Mouse (Mus musculus): ENCODE results near the gene Tbp. TPM values are rescaled to one million over a fixed set of nuclear protein-coding genes. Genes with fewer than 3 reads are reported as not detected.
"Not testable (repeated sequence)": the region's sequence is repeated elsewhere in the genome, so short reads cannot be mapped to it uniquely, and the experiment has no call there.

The Tbp gene
- polyA plus RNA-seq, 1 experiment = 18.3 TPM

- Histone ChIP-seq H3K4me3 (ENCODE audit: insufficient read depth, poor library complexity, severe bottlenecking) (no peak overlapping the region), H3K27me3 (ENCODE audit: control insufficient read depth, insufficient read depth, insufficient read length) (no peaks in the 10 kb centered on the region), H3K79me3 (ENCODE audit: low read depth) (peaks cover 12% of the 10 kb centered on the region), H3K79me2 (ENCODE audit: control insufficient read depth, insufficient read depth) (peaks cover 30% of the 10 kb centered on the region), H3K36me3 (ENCODE audit: control insufficient read depth, insufficient read depth) (peaks cover 19% of the 10 kb centered on the region), H3ac (ENCODE audit: control insufficient read depth, insufficient read length, low read depth) (no peak overlapping the region)
- no peak for TF ChIP-seq MYOG (IDR thresholded peaks at IDR 0.05; ENCODE audit: control insufficient read depth, extremely low read depth, insufficient read length)
Measured at GRCm38 (mm10) chr17:15528887-15529286, 29.2 kb downstream of the Tbp start.

DNA sequence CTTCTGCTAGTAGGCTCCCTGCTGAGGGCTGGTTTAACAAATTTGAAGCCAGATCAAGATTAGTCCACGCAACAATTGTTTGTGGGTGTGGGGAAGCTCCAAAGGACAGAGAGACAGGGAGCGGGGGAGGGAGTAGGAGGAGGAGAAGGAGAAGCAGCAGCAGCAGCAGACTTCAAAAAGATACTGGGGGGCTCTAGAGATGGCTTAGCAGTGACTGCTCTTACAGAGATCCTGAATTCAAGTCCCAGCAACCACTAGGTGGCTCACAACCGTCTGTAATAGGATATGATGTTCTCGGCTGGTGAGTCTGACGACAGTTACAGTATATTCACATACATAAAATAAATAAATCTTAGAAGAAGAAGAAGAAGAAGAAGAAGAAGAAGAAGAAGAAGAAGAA is 30.5 kb downstream of the Tbp start:
- peaks cover 18% of the 10 kb centered on the region for H3K79me2 ChIP-seq (ENCODE audit: control insufficient read depth, insufficient read depth)
- H3K36me3 ChIP-seq (ENCODE audit: control insufficient read depth, insufficient read depth) = peaks cover 7% of the 10 kb centered on the region
- TF ChIP-seq FOSL1 (IDR thresholded peaks at IDR 0.05; ENCODE audit: insufficient read depth, low read length, poor library complexity, severe bottlenecking) (no peak), MAX (IDR thresholded peaks at IDR 0.05) (no peak)
- no peaks in the 10 kb centered on the region for H3K27me3 ChIP-seq (ENCODE audit: control insufficient read depth, insufficient read depth, insufficient read length)
- no peak overlapping the region for H3ac ChIP-seq (ENCODE audit: control insufficient read depth, insufficient read length, low read depth)
- peaks cover 7% of the 10 kb centered on the region for H3K79me3 ChIP-seq (ENCODE audit: low read depth)
- no peak overlapping the region for H3K4me3 ChIP-seq (ENCODE audit: insufficient read depth, poor library complexity, severe bottlenecking)

DNA sequence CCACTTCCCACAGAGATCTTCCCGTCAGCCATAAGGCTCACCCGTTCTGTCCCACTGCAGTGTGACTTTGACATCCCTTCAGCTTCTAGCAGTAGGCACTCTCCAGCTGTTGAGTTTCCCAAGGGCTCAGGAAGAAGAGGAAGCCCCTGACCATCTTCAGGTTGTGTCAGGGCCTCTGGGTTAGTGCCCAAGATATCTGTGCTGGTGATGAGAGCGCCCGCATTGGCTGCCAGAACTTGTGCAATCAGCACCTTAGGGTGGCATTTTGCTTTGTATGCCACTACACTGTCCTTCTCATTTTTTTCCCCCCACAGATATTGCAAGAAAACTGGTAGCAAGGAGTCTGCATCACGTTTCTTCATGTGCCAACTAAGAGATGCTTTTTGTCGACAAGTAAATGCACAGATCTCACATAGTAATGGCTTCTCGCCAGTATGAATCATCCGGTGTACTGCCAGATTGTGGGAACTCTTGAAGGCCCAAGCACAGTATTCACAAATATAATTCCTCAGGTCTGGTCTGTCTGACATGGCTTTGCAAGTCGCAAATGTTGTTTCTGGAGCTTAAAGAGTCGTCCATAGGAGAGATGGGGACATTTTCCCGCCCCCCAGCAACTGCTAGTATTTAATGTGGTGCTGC is 35.6 kb downstream of the Tbp start:
- H3K27me3 ChIP-seq (ENCODE audit: control insufficient read depth, insufficient read depth, insufficient read length) = no peaks in the 10 kb centered on the region
- no peaks in the 10 kb centered on the region for H3K79me3 ChIP-seq (ENCODE audit: low read depth)
- no peak overlapping the region for H3ac ChIP-seq (ENCODE audit: control insufficient read depth, insufficient read length, low read depth)
- no peaks in the 10 kb centered on the region for H3K79me2 ChIP-seq (ENCODE audit: control insufficient read depth, insufficient read depth)
- H3K4me3 ChIP-seq (ENCODE audit: insufficient read depth, poor library complexity, severe bottlenecking) = no peak overlapping the region
- TF ChIP-seq MAX (IDR thresholded peaks at IDR 0.05) = no peak
- no peak for TF ChIP-seq USF1 (IDR thresholded peaks at IDR 0.05; ENCODE audit: low read depth)
- no peak for TF ChIP-seq MYOD1 (IDR thresholded peaks at IDR 0.05; ENCODE audit: control insufficient read depth, insufficient read length, low read depth)
- no peak for TF ChIP-seq CTCF (IDR thresholded peaks at IDR 0.05; ENCODE audit: control insufficient read depth, insufficient read depth, insufficient read length)
- no peak for TF ChIP-seq CEBPB (IDR thresholded peaks at IDR 0.05; ENCODE audit: low read depth)
- no peaks in the 10 kb centered on the region for H3K36me3 ChIP-seq (ENCODE audit: control insufficient read depth, insufficient read depth)

DNA sequence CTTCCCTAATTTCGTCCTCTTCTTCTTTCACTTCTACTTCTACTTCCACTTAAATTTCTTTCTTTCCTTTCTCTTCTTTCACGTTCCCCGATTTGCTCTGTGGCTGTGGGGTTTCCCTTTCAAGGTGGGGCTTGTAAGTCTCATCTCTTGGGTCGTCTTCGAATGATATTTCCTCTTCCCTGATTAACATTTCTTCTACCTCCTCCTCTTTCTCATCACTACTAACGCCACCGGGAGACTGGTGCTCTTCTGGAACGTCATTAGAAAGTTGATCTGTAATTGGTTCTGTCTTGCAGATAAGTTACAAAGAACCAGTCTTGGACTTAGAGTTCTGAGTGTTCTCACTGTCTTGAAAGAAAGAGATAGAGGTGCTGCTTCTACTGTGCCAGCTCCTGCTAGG is 36.3 kb downstream of the Tbp start:
- Histone ChIP-seq H3K79me3 (ENCODE audit: low read depth) (no peaks in the 10 kb centered on the region), H3ac (ENCODE audit: control insufficient read depth, insufficient read length, low read depth) (no peak overlapping the region), H3K4me3 (ENCODE audit: insufficient read depth, poor library complexity, severe bottlenecking) (no peak overlapping the region), H3K27me3 (ENCODE audit: control insufficient read depth, insufficient read depth, insufficient read length) (no peaks in the 10 kb centered on the region), H3K79me2 (ENCODE audit: control insufficient read depth, insufficient read depth) (no peaks in the 10 kb centered on the region), H3K36me3 (ENCODE audit: control insufficient read depth, insufficient read depth) (no peaks in the 10 kb centered on the region)
- TF ChIP-seq USF1 (IDR thresholded peaks at IDR 0.05; ENCODE audit: low read depth) (no peak), MYOG (IDR thresholded peaks at IDR 0.05; ENCODE audit: control insufficient read depth, extremely low read depth, insufficient read length) (no peak), CEBPB (IDR thresholded peaks at IDR 0.05; ENCODE audit: low read depth) (no peak), MYOD1 (IDR thresholded peaks at IDR 0.05; ENCODE audit: control insufficient read depth, insufficient read length, low read depth) (no peak), FOSL1 (IDR thresholded peaks at IDR 0.05; ENCODE audit: insufficient read depth, low read length, poor library complexity, severe bottlenecking) (no peak), MAX (IDR thresholded peaks at IDR 0.05) (no peak), CTCF (IDR thresholded peaks at IDR 0.05; ENCODE audit: control insufficient read depth, insufficient read depth, insufficient read length) (no peak)

- H3K79me2 ChIP-seq (ENCODE audit: control insufficient read depth, insufficient read depth) = no peaks in the 10 kb centered on the region
- H3K4me3 ChIP-seq (ENCODE audit: insufficient read depth, poor library complexity, severe bottlenecking) = no peak overlapping the region
Measured at GRCm38 (mm10) chr17:15536457-15536904, 36.8 kb downstream of the Tbp start.

GRCm38 (mm10) chr17:15540309-15540708 is 40.6 kb downstream of the Tbp start:
- Histone ChIP-seq H3K79me2 (ENCODE audit: control insufficient read depth, insufficient read depth) (no peaks in the 10 kb centered on the region), H3K79me3 (ENCODE audit: low read depth) (no peaks in the 10 kb centered on the region), H3K36me3 (ENCODE audit: control insufficient read depth, insufficient read depth) (no peaks in the 10 kb centered on the region), H3K4me3 (ENCODE audit: insufficient read depth, poor library complexity, severe bottlenecking) (no peak overlapping the region), H3K27me3 (ENCODE audit: control insufficient read depth, insufficient read depth, insufficient read length) (no peaks in the 10 kb centered on the region), H3ac (ENCODE audit: control insufficient read depth, insufficient read length, low read depth) (no peak overlapping the region)
- TF ChIP-seq USF1 (IDR thresholded peaks at IDR 0.05; ENCODE audit: low read depth) (no peak), CTCF (IDR thresholded peaks at IDR 0.05; ENCODE audit: control insufficient read depth, insufficient read depth, insufficient read length) (no peak), CEBPB (IDR thresholded peaks at IDR 0.05; ENCODE audit: low read depth) (no peak), MYOG (IDR thresholded peaks at IDR 0.05; ENCODE audit: control insufficient read depth, extremely low read depth, insufficient read length) (no peak), MYOD1 (IDR thresholded peaks at IDR 0.05; ENCODE audit: control insufficient read depth, insufficient read length, low read depth) (no peak), MAX (IDR thresholded peaks at IDR 0.05) (no peak), FOSL1 (IDR thresholded peaks at IDR 0.05; ENCODE audit: insufficient read depth, low read length, poor library complexity, severe bottlenecking) (no peak)

More at GRCm38 (mm10) chr17:15536457-15536904, 36.8 kb downstream of the Tbp start:
- no peak overlapping the region for H3ac ChIP-seq (ENCODE audit: control insufficient read depth, insufficient read length, low read depth)
- no peaks in the 10 kb centered on the region for H3K36me3 ChIP-seq (ENCODE audit: control insufficient read depth, insufficient read depth)
- TF ChIP-seq MYOG (IDR thresholded peaks at IDR 0.05; ENCODE audit: control insufficient read depth, extremely low read depth, insufficient read length) (no peak), CTCF (IDR thresholded peaks at IDR 0.05; ENCODE audit: control insufficient read depth, insufficient read depth, insufficient read length) (no peak), MYOD1 (IDR thresholded peaks at IDR 0.05; ENCODE audit: control insufficient read depth, insufficient read length, low read depth) (no peak), USF1 (IDR thresholded peaks at IDR 0.05; ENCODE audit: low read depth) (no peak), FOSL1 (IDR thresholded peaks at IDR 0.05; ENCODE audit: insufficient read depth, low read length, poor library complexity, severe bottlenecking) (no peak), CEBPB (IDR thresholded peaks at IDR 0.05; ENCODE audit: low read depth) (no peak), MAX (IDR thresholded peaks at IDR 0.05) (no peak)
- H3K79me3 ChIP-seq (ENCODE audit: low read depth) = no peaks in the 10 kb centered on the region
- H3K27me3 ChIP-seq (ENCODE audit: control insufficient read depth, insufficient read depth, insufficient read length) = no peaks in the 10 kb centered on the region

DNA sequence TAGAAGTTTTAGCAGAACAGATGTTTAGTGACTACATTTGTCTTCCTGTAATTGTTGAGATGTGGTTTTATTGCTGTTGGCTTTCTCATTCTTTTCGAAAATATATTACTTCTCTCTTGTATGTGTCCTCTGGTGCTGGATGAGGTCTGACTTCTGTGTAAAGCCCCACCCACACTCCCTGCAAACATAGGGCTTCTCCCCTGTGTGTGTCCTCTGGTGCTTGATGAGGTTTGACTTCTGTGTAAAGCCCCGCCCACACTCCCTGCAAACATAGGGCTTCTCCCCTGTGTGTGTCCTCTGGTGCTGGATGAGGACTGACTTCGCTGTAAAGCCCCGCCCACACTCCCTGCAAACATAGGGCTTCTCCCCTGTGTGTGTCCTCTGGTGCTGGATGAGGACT is 44.2 kb downstream of the Tbp start:
- H3K79me2 ChIP-seq (ENCODE audit: control insufficient read depth, insufficient read depth); H3K36me3 ChIP-seq (ENCODE audit: control insufficient read depth, insufficient read depth); H3K27me3 ChIP-seq (ENCODE audit: control insufficient read depth, insufficient read depth, insufficient read length); H3K4me3 ChIP-seq (ENCODE audit: insufficient read depth, poor library complexity, severe bottlenecking); H3ac ChIP-seq (ENCODE audit: control insufficient read depth, insufficient read length, low read depth); H3K79me3 ChIP-seq (ENCODE audit: low read depth): not testable (repeated sequence)

Data from C2C12 (cell line).